Mouse (Mus musculus): Measurements from ENCODE around the gene Tax1bp1.

DNA sequence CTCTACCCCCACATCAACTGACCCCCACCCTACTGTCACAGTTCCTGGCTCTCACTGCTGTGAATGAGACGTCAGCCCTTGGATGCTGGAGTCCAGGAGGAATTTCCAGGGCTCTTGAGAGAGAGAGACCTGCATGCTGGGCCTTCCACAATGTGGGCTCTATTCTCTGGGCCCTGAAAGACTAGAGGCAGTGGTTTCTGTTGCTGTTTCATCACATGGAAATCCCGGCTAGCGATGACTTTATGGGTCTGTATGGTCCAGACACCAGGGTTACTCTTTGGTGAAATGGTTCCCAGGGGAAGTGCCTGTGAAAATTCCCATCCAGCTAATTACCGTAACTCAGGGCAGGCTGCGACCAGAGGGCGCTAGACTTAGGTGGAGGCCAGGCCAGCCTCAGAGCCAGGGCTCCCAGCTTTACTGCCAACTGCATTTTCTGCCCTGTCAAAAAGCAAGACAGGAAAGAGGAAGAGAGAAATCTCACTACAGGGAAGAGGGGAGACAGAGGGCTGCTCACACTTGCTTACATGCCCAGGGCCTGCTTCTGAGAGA, 83.8 kb downstream of the Tax1bp1 start:
- TF ChIP-seq POLR2A (IDR thresholded peaks at IDR 0.05; ENCODE audit: borderline replicate concordance, control insufficient read depth, low read depth, low read length) (no peak), CTCF (IDR thresholded peaks at IDR 0.05; ENCODE audit: control insufficient read depth, insufficient read depth, low read length) (no peak)
